Mouse (Mus musculus): Measurements from ENCODE around the gene Nr2f6.

Nr2f6 gene

DNA sequence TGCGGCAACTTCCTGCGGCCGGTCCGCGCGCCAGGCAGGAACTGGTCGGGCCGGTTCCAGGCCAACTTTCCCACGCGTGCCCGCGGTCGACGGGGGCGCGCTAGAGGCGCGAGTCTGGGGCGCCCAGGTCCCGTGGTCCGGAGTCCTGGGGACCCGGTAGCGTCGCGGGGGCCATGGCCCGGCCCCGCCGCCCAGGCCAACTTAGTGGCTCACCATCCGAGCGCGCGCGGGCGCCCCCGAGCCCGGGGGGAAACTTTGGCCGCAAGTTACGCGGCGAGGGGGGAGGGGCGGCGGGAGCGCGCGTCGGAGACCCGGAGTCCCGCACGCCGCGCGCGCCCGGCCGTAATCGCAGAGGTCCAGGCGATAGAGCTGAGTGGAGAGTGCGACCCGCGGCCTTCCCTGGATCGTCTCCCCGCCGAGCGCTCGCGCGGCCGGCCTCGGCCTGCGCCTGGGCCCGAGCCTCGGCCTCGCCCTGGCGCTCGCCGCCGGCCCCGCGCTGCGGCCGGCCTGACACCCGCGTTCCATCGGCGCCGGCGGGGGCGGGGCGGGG is at the start of gene Nr2f6:
Gene Nr2f6, minus strand, starts transcription at position 540 of the 550 bp plus-strand sequence.
- peak; percentile 65 for DNase-seq (ENCODE audit: low read depth)

DNA sequence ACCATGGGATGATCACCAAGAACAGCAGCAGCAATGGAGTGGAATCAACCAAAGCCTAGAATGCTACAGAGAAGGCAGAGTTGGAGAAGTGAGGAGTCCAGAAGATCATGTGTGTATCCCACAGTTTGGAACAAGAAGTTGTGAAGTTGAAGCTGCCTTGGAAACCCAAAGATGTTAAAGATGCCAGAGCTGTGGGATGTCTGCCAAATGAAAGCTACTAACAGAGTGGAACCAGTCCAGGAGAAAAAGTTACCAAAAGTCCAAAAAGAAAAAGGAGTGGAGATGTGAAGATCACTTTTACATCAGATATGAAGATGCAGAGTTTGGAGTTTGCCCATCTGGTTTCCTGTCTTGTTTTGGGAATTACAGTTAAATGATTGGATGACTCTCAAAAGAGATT is 40.4 kb upstream of the Nr2f6 start:
- no peak for DNase-seq (ENCODE audit: low read depth)

DNA sequence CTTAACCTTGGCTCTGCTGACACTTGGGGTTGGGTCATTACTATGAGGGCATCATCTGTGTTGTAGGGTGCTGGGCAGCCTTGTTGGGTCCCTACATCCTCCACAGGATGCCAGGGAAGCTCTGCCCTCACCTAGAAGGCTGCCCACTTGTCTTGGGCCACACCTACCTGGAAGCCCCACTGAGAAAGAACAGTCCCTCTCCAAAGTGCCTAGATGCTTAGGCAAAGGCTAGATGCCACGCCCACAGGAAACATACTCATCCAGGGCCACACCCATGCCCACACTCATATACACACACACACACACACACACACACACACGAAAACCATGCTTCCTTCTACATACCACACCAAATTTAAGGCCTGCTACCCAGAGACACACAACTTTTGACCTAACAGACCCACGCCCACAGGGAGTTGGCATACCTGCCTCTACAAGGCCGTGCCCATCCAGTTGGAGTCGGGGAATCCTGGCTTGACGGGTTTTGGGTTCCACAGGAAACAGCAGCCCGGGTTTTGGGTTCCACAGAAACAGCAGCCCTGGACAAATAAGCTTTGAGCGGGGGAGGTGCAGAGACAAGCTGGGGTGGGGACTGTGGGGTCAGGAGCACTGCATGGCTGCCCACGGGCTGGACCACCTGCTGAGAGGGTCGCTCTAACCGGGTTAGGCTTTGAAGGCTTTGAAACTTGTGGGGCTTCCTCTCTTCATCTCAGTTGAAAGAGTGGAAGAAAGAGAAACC is 29.9 kb upstream of the Nr2f6 start:
- DNase-seq (ENCODE audit: low read depth) = peak; percentile 78

DNA sequence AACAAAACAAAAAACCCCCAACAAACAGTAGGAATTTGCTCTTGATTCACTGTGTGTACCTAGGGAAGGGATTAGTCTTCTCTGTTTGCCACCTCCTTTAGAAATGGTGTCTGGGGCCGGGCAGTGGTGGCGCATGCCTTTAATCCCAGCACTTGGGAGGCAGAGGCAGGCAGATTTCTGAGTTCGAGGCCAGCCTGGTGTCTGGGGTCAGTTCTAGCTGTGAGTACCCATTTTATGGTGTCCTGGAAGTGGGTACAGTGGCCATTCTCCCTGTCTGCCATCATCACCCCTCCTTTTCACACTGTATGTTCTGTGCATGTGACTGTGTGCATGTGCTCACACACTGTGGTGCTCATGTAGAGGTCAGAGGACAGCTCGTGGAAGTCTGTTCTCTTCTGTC is 26.5 kb upstream of the Nr2f6 start:
- no peak for DNase-seq (ENCODE audit: low read depth)

DNA sequence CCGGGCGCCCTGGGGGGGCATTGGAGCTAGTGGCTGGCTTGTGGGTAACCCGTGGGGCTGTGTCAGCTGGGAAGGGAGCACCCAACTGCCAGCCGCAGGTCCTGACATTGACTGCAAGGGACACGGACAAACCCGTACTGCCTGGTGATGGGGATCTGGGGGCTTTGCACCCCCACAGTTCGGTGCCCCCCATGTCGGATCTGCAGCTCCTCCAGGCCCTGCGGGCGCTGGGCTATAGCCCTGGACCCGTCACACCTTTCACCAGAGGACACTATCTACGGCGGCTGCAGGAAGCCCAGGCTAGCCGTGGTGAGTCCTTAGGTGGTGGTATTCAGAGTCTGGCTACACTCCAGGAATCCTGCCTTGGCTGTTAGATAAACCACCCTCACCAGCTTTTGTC is 25.7 kb upstream of the Nr2f6 start:
- no peak for DNase-seq (ENCODE audit: low read depth)

DNA sequence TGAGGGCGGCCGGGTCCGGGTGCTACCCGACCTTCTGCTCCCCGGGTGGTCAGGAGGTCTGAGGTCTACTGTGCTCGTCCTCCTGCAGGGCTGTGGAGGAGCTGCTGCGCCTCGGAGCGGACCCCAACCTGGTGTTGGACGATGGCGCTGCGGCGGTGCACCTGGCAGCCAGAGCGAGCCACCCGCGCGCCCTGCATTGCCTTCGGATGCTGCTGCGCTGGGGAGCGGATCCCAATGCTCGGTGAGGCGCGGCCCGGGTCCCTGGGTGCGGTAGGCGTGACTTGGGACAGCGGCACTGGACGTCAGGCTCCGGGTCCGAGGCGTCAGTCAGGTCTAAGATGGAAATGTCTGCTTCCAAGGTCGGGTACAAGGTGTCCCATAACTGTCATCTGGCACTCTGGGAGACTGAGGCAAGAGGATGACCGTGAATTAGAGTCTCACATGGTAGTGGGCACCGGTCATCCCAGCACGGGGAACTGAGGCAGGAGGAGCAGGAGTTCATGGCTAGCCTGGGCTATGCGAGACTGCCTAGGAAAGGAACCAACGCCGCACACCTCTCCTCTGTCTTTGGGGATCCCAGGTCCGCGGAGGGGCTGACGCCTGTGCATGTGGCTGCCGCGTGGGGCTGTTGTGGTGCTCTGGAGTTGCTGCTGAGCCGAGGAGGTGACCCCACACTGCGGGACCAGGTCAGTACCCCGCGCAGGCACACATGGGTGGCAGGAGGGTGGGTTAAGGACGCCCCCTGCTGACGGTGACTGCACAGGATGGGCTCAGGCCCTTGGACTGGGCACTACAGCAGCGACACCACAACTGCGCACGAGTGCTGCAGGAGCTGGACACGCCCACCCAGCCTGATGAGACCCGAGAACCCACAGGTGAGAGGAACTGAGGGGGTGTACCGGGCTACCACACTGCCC is 24.6 kb upstream of the Nr2f6 start:
- DNase-seq (ENCODE audit: low read depth) = peak; percentile 76

DNA sequence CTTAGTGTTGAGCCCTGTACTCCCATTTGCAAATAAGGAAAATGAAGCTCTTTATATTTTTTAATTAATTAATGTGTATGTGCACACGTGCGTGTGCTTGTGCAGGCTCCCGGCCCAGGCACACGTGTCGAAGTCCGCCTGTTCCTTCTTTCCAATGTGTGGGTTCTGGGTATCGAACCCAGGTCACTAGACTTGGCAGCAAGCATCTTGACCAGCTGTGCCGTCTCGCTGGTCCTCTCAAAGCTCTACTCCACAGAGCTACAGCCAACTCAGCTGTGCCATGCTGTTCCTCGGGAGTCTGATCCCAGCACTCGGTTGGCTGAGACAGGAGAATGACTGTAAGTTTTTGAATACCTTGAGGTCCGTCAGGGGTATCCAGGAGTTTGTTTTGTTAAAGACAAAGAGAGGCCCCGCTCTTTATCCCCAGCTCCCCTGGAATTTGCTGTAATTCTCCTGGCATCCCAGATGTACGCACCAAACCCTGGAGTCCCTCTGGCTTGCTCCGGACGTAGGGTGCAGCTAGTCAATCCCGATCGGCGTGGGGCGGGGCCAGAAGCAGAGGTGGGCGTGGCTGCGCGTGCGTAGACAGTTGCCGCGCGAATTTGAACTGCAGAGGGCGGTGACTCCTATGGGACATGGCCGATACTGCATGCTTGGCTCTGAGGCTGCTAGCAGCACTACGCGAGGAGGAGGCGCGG is 23.8 kb upstream of the Nr2f6 start, which contains the start of gene Ankle1:
Gene Ankle1, plus strand, starts transcription at position 610 of the 698 bp plus-strand sequence.
- peak; percentile 97 for DNase-seq (ENCODE audit: low read depth)

DNA sequence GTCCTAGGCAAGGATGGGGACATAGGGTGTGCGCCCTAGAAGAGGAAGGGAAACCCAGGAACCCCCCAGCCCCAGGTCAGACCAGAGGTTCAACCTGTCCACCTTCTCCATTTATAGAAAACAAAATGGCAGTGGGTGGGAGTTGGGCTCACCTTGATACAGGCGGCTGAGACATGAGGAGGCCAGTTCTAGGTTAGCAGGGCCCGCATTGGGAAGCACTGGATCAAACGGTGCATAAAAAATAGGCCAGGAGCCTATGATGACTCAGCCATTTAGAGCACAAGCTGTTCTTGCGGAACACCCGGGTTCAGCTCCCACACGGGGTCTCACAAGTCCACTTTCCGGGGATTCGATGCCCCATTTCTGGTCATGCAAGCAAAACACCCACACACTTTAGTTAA is 23.2 kb upstream of the Nr2f6 start:
- no peak for DNase-seq (ENCODE audit: low read depth)

DNA sequence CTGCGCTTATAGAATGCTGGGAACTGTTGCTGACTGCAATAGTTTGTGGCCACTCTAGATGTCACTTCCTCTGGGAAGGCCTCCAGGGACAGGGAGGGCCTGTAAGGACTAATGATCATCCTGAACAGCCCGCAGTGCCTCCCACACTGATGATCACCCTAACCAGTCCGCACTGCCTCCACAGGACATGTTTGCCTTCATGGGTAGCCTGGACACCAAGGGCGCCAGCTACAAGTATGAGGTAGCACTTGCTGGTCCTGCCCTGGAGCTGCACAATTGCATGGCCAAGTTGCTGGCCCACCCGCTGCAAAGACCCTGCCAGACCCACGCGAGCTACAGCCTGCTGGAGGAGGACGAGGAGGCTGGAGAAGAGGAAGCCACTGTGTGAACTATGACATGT is 22.3 kb upstream of the Nr2f6 start:
- DNase-seq (ENCODE audit: low read depth) = no peak

DNA sequence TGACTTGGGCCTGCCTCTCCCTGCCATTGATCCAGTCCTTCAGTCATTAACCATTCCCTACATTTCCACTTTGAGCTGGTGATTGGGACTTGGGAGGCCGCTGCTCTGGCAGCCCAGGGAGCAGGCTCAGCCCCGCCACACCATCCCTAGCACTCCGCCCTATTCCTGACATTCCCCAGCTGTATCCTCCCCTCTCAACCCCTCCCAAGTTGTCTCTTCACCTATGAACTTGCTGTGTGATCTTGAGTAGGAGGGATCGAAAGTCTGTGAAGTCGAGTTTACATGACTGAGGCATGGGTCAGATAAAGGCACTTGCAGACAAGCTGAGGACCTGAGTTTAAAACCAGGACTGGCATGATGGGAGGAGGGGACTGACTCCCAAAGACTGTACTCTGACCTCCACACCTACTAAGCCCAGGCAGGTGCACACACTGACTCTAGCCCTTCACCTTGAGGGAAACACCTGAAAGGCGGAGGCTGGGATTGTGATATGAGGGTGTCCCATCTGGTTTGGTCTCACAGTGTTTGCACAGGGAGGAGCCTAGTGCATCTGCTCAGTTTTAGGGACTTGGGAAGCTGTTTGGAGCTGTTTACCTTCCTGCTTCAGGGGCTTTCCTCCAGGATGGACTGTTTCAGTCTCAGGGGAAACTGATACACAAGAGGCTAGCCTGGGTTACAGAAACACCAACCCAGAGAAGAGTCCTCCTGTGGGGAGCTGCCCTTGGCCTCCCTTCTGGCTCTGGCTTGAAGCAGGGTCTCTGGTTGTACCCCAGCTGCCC is 21.5 kb upstream of the Nr2f6 start:
- DNase-seq (ENCODE audit: low read depth) = no peak

DNA sequence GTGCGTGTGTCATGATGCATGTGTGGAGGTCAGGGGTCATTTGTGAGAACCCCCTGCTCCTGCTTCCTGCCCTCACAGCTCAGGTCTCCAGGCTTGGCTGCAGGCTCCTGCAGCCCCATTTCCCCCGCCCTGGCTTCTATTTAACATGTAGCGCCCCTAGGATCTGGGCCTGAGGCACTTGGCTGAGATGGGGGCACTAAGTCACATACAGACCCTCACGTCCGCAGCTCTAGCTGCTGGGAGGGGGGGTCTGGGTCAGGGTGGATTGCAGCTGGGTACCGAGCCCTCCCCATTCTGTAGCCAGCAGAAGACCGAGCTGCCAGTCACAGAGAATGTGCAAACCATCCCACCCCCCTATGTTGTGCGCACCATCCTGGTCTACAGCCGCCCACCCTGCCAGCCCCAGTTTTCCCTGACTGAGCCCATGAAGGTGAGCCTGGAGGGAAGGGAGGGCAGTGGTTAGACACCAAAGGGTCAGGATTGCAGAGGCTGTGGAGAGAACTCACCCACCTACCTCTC is 20.7 kb upstream of the Nr2f6 start:
- no peak for DNase-seq (ENCODE audit: low read depth)

DNA sequence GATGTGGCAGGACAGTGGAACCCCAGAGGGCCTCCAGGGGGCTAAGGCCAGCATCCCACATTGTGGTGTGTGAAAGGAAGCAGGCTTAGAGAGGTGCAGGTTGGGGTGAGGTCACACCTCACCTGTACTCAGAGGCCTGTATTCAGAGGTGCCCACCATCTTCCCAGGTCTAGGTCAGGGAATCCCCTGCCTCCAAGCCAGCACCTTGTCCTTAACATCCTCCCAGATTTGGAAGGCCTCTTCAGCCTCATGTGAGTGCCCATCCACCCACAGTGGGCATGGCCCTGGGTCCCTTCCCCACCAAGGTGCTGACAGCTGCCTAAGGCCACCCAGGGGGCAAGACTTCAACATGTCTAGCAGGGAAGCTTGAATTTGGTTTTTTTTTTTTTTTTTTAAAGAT is 19.7 kb upstream of the Nr2f6 start:
- no peak for DNase-seq (ENCODE audit: low read depth)

DNA sequence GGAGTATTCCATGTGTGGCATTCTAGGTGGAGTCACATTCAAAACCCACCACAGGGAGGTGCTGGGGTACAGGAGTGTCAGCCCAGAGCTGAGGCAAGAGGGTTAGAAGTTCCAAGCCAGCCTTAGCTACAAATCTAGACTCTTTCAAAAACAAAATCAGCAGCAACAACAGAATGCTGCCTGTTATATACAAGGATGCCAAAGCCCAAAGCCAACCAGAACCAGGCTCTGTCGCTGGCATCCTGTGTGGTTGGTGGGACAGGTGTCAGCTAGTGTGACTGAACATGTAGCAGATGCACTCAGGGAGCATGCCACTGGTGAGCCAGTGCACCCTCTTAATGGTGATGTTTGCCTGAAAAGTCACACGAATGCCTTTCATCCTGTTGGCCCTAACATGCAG is 19.1 kb upstream of the Nr2f6 start:
- DNase-seq (ENCODE audit: low read depth) = no peak

DNA sequence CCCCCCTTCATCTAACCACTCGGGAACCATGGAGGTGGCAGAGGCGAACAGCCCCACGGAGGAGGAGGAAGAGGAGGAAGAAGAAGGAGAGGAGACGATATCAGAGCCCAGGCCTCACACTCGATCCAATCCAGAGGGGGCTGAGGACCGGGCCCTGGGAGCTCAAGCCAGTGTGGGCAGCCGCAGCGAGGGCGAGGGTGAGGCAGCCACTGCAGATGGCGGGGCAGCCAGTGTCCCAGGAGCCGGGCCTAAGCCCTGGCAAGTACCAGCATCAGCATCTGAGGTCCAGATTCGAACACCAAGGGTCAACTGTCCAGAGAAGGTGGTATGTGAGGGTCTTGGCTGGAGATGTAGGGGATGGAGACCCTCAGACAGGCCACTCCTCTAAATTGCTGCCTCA is 15.9 kb upstream of the Nr2f6 start:
- no peak for DNase-seq (ENCODE audit: low read depth)

DNA sequence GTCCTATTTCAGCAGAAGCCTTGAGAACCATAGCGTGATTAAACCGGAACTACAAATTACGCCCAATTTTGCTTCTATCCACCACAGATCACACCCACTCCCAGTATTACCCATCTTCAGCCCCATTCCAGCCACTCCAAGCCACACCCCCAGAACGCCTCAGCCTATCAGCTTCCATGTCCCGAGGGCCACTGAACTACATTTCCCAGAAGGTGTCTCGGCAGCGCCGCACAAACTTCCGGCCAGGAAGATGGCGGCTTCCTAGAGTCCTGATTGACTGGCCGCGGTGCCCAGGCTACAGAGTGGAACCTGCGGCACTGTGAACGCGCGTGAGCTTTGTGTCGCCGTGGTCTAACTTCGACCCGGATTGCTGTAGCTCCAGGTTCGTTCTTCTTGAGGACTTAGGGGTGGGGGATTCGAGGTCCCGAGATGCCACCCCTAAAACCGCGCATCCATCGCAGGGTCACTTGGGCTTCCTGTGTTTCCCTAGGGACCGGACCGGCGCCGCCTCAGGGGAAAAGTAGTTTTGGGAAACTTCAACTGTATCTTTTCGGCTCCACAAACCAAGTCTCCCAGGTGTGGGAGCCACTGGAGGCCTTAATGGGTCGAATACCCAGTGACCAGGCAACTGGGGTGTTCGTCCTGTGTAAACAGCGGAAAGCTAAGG is 15.0 kb upstream of the Nr2f6 start, which contains the start of gene Babam1:
Gene Babam1, plus strand, starts transcription at position 223 of the 667 bp plus-strand sequence.
- peak; percentile 97 for DNase-seq (ENCODE audit: low read depth)

DNA sequence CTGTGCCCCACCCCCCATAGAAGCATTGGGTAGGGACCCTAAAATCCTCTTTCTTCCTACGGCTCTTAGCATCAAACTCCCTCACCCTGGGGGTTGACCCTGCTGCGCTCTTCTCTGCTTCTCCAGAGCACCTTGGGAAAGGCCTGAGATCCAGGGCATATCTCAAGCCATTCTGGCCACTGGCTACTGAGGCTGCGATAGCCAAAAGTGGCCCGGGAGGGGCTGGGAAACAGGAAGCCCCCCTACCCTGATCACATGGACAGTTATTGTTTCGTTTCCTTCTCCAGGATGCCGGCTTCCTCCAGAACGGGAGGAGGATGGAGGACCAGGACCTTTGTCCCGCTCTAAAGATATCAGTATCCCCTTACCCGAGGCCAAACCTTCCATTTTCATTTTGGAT is 13.9 kb upstream of the Nr2f6 start, which contains the start of gene Ushbp1:
Gene Ushbp1, minus strand, starts transcription at position 174 of the 400 bp plus-strand sequence.
- no peak for DNase-seq (ENCODE audit: low read depth)

DNA sequence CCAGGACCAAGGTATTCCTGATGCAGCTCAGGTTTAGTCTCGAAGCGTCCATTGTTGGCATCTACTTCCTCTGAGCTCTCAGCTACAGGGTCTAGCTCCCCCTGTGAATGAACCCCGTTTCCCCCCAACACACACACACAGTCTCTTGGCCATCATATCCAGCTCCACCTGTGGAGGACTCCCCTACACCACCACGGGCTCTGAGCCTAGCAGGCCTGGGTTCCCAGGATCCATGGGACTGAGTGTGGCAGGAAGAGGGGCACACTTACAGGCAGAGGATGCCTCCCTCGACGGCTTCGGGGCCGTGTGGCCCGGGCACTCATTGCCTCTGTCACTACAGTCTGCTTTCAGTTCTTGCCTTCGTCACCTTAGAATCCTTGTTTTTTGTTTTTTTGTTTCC is 13.3 kb upstream of the Nr2f6 start:
- no peak for DNase-seq (ENCODE audit: low read depth)

DNA sequence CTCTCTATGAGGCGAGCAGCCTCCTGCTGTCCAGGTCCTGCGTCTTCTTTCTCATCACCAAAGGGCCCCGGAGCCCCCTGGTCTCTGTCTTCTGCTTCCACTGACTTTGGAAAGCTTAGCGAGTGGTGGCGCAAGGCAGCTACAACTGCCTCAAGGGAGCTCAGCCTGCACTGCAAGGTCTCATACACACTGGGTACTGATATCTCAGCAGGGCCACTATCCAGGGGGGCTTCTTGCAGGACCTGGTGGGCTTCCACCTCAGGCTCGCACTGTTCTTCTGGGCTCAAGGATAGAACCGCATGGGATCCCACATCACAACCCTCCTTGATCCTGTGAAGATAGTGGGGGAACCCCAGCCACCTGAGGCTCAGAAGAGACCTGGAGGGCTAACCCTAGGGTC is 12.7 kb upstream of the Nr2f6 start:
- no peak for DNase-seq (ENCODE audit: low read depth)

DNA sequence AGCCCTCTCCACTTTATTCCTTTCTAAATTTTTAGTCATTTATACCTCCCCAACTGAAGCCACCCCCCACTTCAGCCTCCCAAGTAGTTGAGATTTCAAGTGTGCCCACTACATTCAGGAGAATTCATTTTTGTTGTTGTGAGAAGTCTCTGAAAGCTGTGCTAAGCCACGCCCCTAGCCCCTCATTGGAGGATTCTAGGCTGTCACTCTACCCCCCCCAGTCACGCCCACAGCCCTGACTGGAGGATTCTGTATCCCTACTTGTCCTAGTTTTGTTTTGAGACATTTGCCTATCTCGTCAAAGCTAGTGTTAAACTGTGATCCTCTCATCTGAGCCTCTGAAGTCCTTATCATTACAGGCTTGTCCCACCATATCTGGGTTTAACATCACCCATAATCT is 11.1 kb upstream of the Nr2f6 start:
- DNase-seq (ENCODE audit: low read depth) = no peak

DNA sequence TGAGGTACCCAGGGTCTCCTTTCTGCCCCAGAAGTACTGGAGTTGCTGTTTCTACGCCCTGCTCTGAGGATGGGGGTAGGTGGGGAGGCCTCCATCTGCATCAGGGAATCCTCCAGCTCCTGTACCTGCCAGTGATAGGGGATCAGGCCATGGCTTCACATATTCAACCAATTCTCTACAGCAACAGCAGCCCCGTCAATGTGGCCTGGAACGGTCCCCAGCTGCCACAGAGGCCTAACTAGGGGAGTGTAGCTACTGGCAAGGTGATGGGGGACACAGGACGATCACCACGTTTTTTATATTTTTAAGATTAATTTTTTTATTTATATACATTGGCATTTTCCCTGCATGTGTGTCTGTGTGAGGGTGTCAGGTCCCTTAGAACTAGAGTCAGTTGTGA is 10.6 kb upstream of the Nr2f6 start:
- no peak for DNase-seq (ENCODE audit: low read depth)

DNA sequence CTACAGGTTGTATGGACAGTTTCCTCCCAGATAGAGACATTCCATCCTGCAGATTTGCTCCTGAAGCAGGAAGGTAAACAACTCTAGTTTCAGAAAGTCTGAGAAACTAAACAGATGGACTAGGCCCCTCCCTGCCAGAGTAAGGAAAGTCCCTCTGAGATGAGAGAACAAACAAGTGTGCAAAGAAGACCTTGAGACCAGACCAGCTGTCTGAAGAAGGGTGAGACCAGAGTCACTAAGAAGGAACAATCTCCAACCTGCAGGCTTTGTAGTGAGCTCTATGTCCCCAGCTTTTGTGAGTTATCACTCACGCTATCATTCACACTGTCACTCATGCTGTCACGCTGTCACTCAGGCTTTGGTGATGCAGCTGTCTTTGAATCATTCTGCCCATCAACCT is 9.9 kb upstream of the Nr2f6 start:
- DNase-seq (ENCODE audit: low read depth) = no peak

Measured in induced T-regulatory cell, adult 2 months (primary cell).